Mouse (Mus musculus): ENCODE data around the gene Arrb1. TPM values are rescaled to one million over a fixed set of nuclear protein-coding genes. Genes with fewer than 3 reads are reported as not detected.

The Arrb1 gene
- polyA plus RNA-seq, 1 experiment from 2014 or later: 4.5 TPM

DNA sequence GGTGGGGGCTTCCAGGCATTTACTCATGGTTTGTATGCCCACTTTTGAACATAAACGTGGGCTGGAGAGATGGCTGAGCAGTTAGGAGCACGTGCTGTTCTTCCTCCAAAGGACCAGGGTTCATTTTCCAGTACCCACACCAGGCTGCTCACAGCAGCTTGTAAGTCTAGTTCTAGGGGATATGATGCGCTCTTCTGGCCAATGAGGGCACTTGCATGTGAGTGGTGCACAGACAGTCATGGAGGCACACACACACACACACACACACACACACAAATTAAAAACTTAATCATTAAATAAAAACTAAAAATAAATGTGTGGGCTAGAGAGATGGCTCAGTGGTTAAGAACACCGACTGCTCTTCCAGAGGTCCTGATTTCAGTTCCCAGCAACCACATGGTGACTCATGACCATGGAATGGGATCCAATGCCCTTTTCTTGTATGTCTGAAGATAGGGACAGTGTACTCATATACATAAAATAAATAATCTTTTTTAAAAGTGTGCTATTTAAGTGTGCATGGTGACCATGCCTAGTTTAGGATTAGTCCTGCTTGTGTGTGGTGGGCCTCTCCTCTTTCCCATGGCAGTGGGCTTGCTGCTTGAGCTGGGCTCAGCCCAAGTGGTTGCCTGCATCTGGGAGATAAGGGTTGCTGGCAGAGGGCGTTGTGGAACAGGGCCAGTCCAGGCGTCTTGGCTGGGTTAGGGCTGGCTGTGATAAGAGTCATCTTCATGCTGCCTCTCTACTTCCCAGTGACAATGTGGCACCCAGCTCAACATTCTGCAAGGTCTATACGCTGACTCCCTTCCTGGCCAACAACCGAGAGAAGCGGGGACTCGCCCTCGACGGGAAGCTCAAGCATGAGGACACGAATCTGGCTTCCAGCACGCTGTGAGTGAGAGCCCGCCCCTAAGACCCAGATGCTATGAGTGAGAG is 58.9 kb downstream of the Arrb1 start:
- no peak for DNase-seq (ENCODE audit: low spot score)

DNA sequence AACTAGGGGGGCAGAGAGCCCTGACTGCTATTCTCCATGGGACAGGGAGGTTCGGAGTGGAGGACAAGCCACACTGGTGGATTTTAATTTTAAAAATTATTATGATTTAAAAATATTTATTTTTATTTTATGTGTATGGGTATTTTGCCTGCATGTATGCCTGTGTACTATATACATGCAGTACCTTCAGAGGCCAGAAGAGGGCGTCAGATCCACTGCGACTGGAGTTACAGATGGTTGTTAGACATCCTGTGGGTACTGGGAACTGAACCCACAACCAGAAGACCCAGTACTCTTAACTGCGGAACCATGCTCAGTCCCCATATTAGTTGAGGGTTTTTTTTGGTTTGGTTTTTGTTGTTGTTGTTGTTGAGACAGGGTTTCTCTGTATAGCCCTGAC is 63.5 kb downstream of the Arrb1 start:
- no peak overlapping the region for H3K4me3 ChIP-seq (ENCODE audit: low read depth, low read length)
- H3K27me3 ChIP-seq (ENCODE audit: control insufficient read depth, insufficient read depth, low read length): no peaks in the 10 kb centered on the region
- no peaks in the 10 kb centered on the region for H3K9me3 ChIP-seq (ENCODE audit: control insufficient read depth, low read length)
- no peak for ATAC-seq (ENCODE audit: low FRiP score)
- no peaks in the 10 kb centered on the region for H3K4me1 ChIP-seq (replicated peaks; ENCODE audit: control insufficient read depth, insufficient read depth, low read length)
- no peaks in the 10 kb centered on the region for H3K36me3 ChIP-seq (ENCODE audit: control insufficient read depth, insufficient read depth, low read length)
- no peak for DNase-seq (ENCODE audit: low spot score)
- 74% methylated on average over 4 of the region's 4 CpGs for WGBS
- H3K27ac ChIP-seq (ENCODE audit: low read depth, low read length): no peak overlapping the region
- H3K9ac ChIP-seq (ENCODE audit: low read depth, low read length): no peak overlapping the region
- H3K4me2 ChIP-seq (replicated peaks; ENCODE audit: low read depth, low read length): no peak overlapping the region

More for the DNA sequence above, 58.9 kb downstream of the Arrb1 start:
- no peaks in the 10 kb centered on the region for H3K9me3 ChIP-seq (ENCODE audit: control insufficient read depth, low read length)
- no peak for ATAC-seq (ENCODE audit: low FRiP score)
- no peak overlapping the region for H3K4me3 ChIP-seq (ENCODE audit: low read depth, low read length)
- WGBS: 95% methylated on average over 15 of the region's 15 CpGs
- no peak overlapping the region for H3K4me2 ChIP-seq (replicated peaks; ENCODE audit: low read depth, low read length)
- H3K4me1 ChIP-seq (replicated peaks; ENCODE audit: control insufficient read depth, insufficient read depth, low read length): 0 out of 2 replicates have a peak, but pooled peaks cover 2% of the 10 kb centered on the region
- no peak overlapping the region for H3K9ac ChIP-seq (ENCODE audit: low read depth, low read length)
- no peaks in the 10 kb centered on the region for H3K27me3 ChIP-seq (ENCODE audit: control insufficient read depth, insufficient read depth, low read length)
- H3K27ac ChIP-seq (ENCODE audit: low read depth, low read length): no peak overlapping the region; the same call in 1 of the 2 replicates
- no peaks in the 10 kb centered on the region for H3K36me3 ChIP-seq (ENCODE audit: control insufficient read depth, insufficient read depth, low read length)

DNA sequence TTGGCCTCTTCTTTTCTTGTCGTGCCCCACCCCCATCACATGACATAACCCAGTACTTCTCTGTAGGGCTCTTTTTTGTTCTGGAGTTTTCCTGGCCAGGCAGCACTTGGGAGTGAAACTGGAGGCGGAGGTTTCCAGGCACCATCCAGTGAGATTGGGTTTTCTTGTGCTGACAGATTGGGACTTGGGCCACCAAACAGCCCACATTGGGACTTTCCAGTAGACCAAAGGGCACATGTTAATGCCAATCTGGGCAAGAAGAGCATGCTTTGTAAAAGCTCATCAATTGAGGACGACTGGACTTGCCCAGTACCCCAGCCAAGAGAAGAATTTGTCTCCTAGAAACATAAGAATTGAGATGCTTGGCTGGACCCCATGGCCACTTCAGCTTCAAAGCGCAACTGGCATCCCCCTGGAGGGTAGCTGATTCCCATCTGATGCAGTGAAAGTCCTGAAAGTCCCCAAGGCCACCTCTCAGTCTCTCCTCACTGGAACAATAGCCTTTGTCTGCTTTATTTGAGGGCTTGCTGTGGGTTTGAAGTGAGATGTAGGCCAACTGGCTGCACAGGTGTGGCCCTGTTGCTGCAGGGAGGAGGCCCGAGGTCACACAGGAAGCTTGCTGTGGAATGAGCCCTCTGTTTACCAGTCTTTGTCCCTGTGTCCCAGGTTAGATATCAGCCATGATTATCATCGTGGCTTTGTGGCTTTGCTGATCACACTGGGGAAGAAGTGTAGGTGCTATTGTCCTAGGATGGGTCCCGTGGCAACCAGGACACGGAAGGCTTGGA is 68.8 kb downstream of the Arrb1 start:
- H3K4me3 ChIP-seq (ENCODE audit: low read depth, low read length): no peak overlapping the region
- no peaks in the 10 kb centered on the region for H3K4me1 ChIP-seq (replicated peaks; ENCODE audit: control insufficient read depth, insufficient read depth, low read length)
- no peak for ATAC-seq (ENCODE audit: low FRiP score)
- H3K36me3 ChIP-seq (ENCODE audit: control insufficient read depth, insufficient read depth, low read length): no peaks in the 10 kb centered on the region
- H3K4me2 ChIP-seq (replicated peaks; ENCODE audit: low read depth, low read length): no peak overlapping the region
- 88% methylated on average over 8 of the region's 8 CpGs for WGBS
- no peak overlapping the region for H3K9ac ChIP-seq (ENCODE audit: low read depth, low read length)
- no peaks in the 10 kb centered on the region for H3K9me3 ChIP-seq (ENCODE audit: control insufficient read depth, low read length)
- DNase-seq (ENCODE audit: low spot score): no peak
- H3K27me3 ChIP-seq (ENCODE audit: control insufficient read depth, insufficient read depth, low read length): no peaks in the 10 kb centered on the region
- H3K27ac ChIP-seq (ENCODE audit: low read depth, low read length): no peak overlapping the region

DNA sequence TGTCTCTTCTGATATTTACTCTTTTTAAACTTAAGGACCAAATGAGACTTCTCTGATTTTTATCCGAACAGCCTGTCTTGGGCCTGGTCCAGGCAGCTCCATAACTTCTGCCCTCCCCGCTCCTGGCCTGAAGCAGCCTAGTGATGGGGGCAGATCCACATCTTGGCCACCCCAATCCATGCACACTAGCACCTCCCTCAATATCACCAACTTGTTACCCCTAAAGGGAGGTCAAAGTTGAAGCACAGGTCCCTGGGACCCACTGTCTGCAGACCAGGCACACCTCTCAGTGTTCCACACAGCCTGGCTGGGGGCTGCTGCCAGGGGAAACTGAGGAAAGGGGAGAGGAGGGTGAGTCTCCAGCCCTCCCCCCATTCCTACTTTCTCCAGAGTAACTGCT is 69.8 kb downstream of the Arrb1 start:
- no peak for DNase-seq (ENCODE audit: low spot score)

DNA sequence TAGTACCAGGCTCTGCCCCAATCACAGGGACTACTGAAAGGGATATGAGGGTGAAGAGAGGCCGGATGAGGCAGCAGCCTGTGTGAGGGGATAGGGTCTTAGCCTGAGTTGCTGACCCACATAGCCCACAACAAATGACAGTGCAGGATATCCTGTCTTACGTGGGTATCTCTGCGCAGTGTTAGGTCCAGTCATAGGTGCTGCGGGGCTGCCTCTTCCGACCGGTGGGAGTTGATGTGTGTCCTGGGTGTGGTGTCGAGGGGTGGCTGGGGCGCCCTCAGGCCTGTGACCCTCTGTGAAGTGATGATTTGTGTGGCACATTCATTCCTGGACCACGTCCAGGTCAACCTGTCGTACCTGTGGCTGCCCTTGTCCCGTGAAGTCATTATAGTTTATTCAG is 71.0 kb downstream of the Arrb1 start:
- Histone ChIP-seq H3K4me2 (replicated peaks; ENCODE audit: low read depth, low read length) (no peak overlapping the region), H3K9ac (ENCODE audit: low read depth, low read length) (no peak overlapping the region), H3K4me3 (ENCODE audit: low read depth, low read length) (no peak overlapping the region), H3K9me3 (ENCODE audit: control insufficient read depth, low read length) (no peaks in the 10 kb centered on the region), H3K27ac (ENCODE audit: low read depth, low read length) (no peak overlapping the region), H3K36me3 (ENCODE audit: control insufficient read depth, insufficient read depth, low read length) (no peaks in the 10 kb centered on the region), H3K4me1 (replicated peaks; ENCODE audit: control insufficient read depth, insufficient read depth, low read length) (no peaks in the 10 kb centered on the region), H3K27me3 (ENCODE audit: control insufficient read depth, insufficient read depth, low read length) (no peaks in the 10 kb centered on the region)
- WGBS: 90% methylated on average over 11 of the region's 11 CpGs
- ATAC-seq (ENCODE audit: low FRiP score) (no peak), DNase-seq (ENCODE audit: low spot score) (no peak)

More for the DNA sequence above, 69.8 kb downstream of the Arrb1 start:
- Histone ChIP-seq H3K4me1 (replicated peaks; ENCODE audit: control insufficient read depth, insufficient read depth, low read length) (no peaks in the 10 kb centered on the region), H3K36me3 (ENCODE audit: control insufficient read depth, insufficient read depth, low read length) (no peaks in the 10 kb centered on the region), H3K4me3 (ENCODE audit: low read depth, low read length) (no peak overlapping the region), H3K9ac (ENCODE audit: low read depth, low read length) (no peak overlapping the region), H3K9me3 (ENCODE audit: control insufficient read depth, low read length) (no peaks in the 10 kb centered on the region), H3K27ac (ENCODE audit: low read depth, low read length) (no peak overlapping the region), H3K27me3 (ENCODE audit: control insufficient read depth, insufficient read depth, low read length) (no peaks in the 10 kb centered on the region), H3K4me2 (replicated peaks; ENCODE audit: low read depth, low read length) (no peak overlapping the region)
- ATAC-seq (ENCODE audit: low FRiP score): no peak
- WGBS: 97% methylated on average over 2 of the region's 2 CpGs

DNA sequence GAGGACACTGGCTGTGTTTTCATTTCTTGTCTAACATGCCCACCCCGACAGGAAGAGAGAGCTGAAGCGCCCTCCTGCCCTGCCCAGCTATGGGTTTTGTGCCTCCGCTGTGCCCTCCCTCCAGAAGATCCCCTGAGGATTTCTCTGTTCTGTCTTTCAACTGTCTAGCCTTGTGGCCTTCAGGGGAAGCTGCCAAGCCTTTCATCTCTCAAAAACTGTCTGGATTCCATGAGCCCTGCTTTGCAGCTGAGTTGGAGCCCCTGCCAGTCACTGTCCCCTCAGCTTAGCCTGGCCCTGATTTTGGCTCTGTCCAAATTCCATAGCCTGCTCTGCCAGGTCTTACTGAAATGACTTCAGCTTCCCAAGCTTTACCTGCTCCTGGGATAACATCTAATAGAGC is 71.5 kb downstream of the Arrb1 start:
- no peaks in the 10 kb centered on the region for H3K9me3 ChIP-seq (ENCODE audit: control insufficient read depth, low read length)
- no peak for ATAC-seq (ENCODE audit: low FRiP score)
- H3K4me1 ChIP-seq (replicated peaks; ENCODE audit: control insufficient read depth, insufficient read depth, low read length): no peaks in the 10 kb centered on the region
- no peak for DNase-seq (ENCODE audit: low spot score)
- H3K36me3 ChIP-seq (ENCODE audit: control insufficient read depth, insufficient read depth, low read length): no peaks in the 10 kb centered on the region
- H3K27me3 ChIP-seq (ENCODE audit: control insufficient read depth, insufficient read depth, low read length): no peaks in the 10 kb centered on the region
- 53% methylated on average over 3 of the region's 3 CpGs for WGBS
- no peak overlapping the region for H3K9ac ChIP-seq (ENCODE audit: low read depth, low read length)
- H3K4me3 ChIP-seq (ENCODE audit: low read depth, low read length): no peak overlapping the region
- H3K4me2 ChIP-seq (replicated peaks; ENCODE audit: low read depth, low read length): no peak overlapping the region
- no peak overlapping the region for H3K27ac ChIP-seq (ENCODE audit: low read depth, low read length)

DNA sequence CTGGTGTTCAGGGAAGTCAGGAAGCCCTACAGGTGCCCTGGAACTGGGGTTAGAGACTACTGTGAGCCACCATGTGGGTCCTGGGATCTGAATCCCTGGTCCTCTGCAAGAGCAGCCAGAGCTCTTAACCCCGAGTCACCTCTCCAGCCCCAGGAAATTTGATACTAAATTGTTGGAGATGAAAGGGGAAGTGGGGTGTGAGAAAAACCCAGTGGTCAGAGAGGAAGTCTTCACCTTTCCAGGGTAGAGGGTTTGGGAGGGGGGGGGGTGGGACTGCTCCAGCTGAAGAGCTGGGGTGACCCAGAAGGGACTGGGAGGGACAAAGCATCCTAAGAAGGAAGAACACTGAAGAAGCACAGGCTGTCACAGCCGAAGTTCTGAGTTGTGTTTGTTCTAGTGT is 72.4 kb downstream of the Arrb1 start:
- Histone ChIP-seq H3K4me2 (replicated peaks; ENCODE audit: low read depth, low read length) (no peak overlapping the region), H3K27ac (ENCODE audit: low read depth, low read length) (no peak overlapping the region), H3K4me1 (replicated peaks; ENCODE audit: control insufficient read depth, insufficient read depth, low read length) (no peaks in the 10 kb centered on the region), H3K4me3 (ENCODE audit: low read depth, low read length) (no peak overlapping the region), H3K9me3 (ENCODE audit: control insufficient read depth, low read length) (no peaks in the 10 kb centered on the region), H3K9ac (ENCODE audit: low read depth, low read length) (no peak overlapping the region), H3K36me3 (ENCODE audit: control insufficient read depth, insufficient read depth, low read length) (no peaks in the 10 kb centered on the region), H3K27me3 (ENCODE audit: control insufficient read depth, insufficient read depth, low read length) (no peaks in the 10 kb centered on the region)
- DNase-seq (ENCODE audit: low spot score): no peak
- ATAC-seq (ENCODE audit: low FRiP score): no peak
- WGBS: 66% methylated on average over 2 of the region's 2 CpGs

DNA sequence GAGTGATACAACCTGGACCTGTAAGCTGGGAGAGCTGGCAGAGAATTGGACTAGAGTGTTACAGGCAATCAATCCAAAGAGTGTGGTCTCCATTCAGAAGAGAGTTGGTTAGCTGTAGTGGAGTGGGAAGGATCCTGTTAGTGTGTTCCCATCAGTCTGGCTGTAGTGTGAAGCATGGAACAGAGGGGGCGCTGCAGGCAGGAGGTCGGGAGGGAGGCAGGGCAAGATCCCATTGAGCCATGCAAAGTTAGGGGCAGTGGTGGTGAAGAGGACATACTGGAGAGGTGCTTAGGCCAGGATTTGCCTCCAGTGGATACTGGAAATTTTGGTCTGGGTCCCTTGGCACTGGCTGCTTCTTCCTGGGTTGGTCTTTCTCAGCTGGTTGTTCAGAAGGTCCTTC is 83.0 kb downstream of the Arrb1 start:
- Histone ChIP-seq H3K4me3 (ENCODE audit: low read depth, low read length) (no peak overlapping the region), H3K4me1 (replicated peaks; ENCODE audit: control insufficient read depth, insufficient read depth, low read length) (no peaks in the 10 kb centered on the region), H3K27me3 (ENCODE audit: control insufficient read depth, insufficient read depth, low read length) (no peaks in the 10 kb centered on the region), H3K27ac (ENCODE audit: low read depth, low read length) (no peak overlapping the region), H3K9me3 (ENCODE audit: control insufficient read depth, low read length) (no peaks in the 10 kb centered on the region), H3K4me2 (replicated peaks; ENCODE audit: low read depth, low read length) (no peak overlapping the region), H3K9ac (ENCODE audit: low read depth, low read length) (no peak overlapping the region), H3K36me3 (ENCODE audit: control insufficient read depth, insufficient read depth, low read length) (no peaks in the 10 kb centered on the region)
- DNase-seq (ENCODE audit: low spot score): no peak
- ATAC-seq (ENCODE audit: low FRiP score): no peak
- 68% methylated on average over 2 of the region's 2 CpGs for WGBS
